Mouse (Mus musculus) myocyte (in vitro differentiated cells): ENCODE results near the gene Tmem95. TPM values are rescaled to one million over a fixed set of nuclear protein-coding genes. Genes with fewer than 3 reads are reported as not detected.

Source experiments
- H3K27me3 ChIP-seq: one replicate; pipeline ENCODE4 v1.6.1; 2011; ENCODE audit not compliant: control insufficient read depth, insufficient read depth, insufficient read length
- H3K36me3 ChIP-seq: one replicate; pipeline ENCODE4 v1.6.1; 2011; ENCODE audit not compliant: control insufficient read depth, insufficient read depth
- H3K4me2 ChIP-seq: one replicate; pipeline ENCODE4 v1.6.1; 2011; ENCODE audit warnings: low read depth, control low read depth
- H3K4me3 ChIP-seq: one replicate; pipeline ENCODE4 v1.5.1; 2011; ENCODE audit warnings: mild to moderate bottlenecking, control low read depth, moderate library complexity
- H3K79me2 ChIP-seq: one replicate; pipeline ENCODE4 v1.6.1; 2011; ENCODE audit not compliant: control insufficient read depth, insufficient read depth
- H3ac ChIP-seq: one replicate; pipeline ENCODE4 v1.6.1; 2011; ENCODE audit not compliant: control insufficient read depth, insufficient read length
- CEBPB ChIP-seq: IDR thresholded peaks from 2 replicates; pipeline ENCODE4 v1.6.1; 2011; ENCODE audit warnings: mild to moderate bottlenecking, moderate library complexity; ENCODE audit not compliant: poor library complexity, insufficient read depth, severe bottlenecking
- E2F4 ChIP-seq: IDR thresholded peaks from one replicate; pipeline ENCODE4 v1.6.1; 2011; ENCODE audit warnings: mild to moderate bottlenecking, control low read depth, moderate library complexity; ENCODE audit not compliant: insufficient read depth
- MAX ChIP-seq: IDR thresholded peaks from one replicate; pipeline ENCODE4 v1.6.1; 2011; ENCODE audit warnings: low read depth, mild to moderate bottlenecking, control low read depth
- MYOD1 ChIP-seq, 3 experiments: IDR thresholded peaks; one replicate each; pipeline ENCODE4 v1.6.1; 2011; ENCODE audit warnings: control low read depth in 2 of 3, low read depth in 2 of 3, mild to moderate bottlenecking in 2 of 3, moderate library complexity in 1 of 3; ENCODE audit not compliant: insufficient read length in 2 of 3, control insufficient read depth in 1 of 3
- MYOG ChIP-seq, 3 experiments: IDR thresholded peaks; one replicate each; pipeline ENCODE4 v1.6.1; 2011; ENCODE audit warnings: control low read depth in 2 of 3, low read depth in 2 of 3, mild to moderate bottlenecking in 2 of 3; ENCODE audit not compliant: insufficient read length in 2 of 3, control insufficient read depth in 1 of 3, insufficient read depth in 1 of 3
- POLR2A ChIP-seq: IDR thresholded peaks from one replicate; pipeline ENCODE4 v1.6.1; 2011; ENCODE audit warnings: low read depth, mild to moderate bottlenecking, control low read depth, moderate library complexity; ENCODE audit not compliant: insufficient read length
- POLR2AphosphoS2 ChIP-seq: IDR thresholded peaks from one replicate; pipeline ENCODE4 v1.6.1; 2011; ENCODE audit warnings: low read depth, control low read depth; ENCODE audit not compliant: insufficient read length
- REST ChIP-seq: IDR thresholded peaks from one replicate; pipeline ENCODE4 v1.6.1; 2011; ENCODE audit warnings: mild to moderate bottlenecking, control low read depth, moderate library complexity; ENCODE audit not compliant: insufficient read depth, insufficient read length
- SRF ChIP-seq: IDR thresholded peaks from one replicate; pipeline ENCODE4 v1.6.1; 2011; ENCODE audit warnings: low read depth; ENCODE audit not compliant: control insufficient read depth, insufficient read length
- TCF12 ChIP-seq: IDR thresholded peaks from one replicate; pipeline ENCODE4 v1.6.1; 2011; ENCODE audit warnings: mild to moderate bottlenecking, control low read depth; ENCODE audit not compliant: poor library complexity, insufficient read depth, severe bottlenecking
- TCF3 ChIP-seq: IDR thresholded peaks from one replicate; pipeline ENCODE4 v1.6.1; 2011; ENCODE audit warnings: low read depth, control low read depth; ENCODE audit not compliant: insufficient read length
- USF1 ChIP-seq: IDR thresholded peaks from one replicate; pipeline ENCODE4 v1.6.1; 2011; ENCODE audit warnings: low read depth, mild to moderate bottlenecking, control low read depth, moderate library complexity
- polyA plus RNA-seq: library from polyadenylated mRNA; unstranded; fragments of >200 nt; fragmentation: generic; extraction: Trizol; gene quantifications from one replicate; pipeline ENCODE4 v1.2.1, GENCODE M21; 2012; ENCODE audit warnings: missing spikeins

The Tmem95 gene
- polyA plus RNA-seq, 1 experiment, result not detected

- H3K79me2 ChIP-seq, result peaks cover under 1% of the 10 kb centered on the region
- TF ChIP-seq E2F4 (no peak), POLR2A (no peak), MAX (no peak), TCF12 (no peak), TCF3 (no peak), SRF (no peak), POLR2AphosphoS2 (no peak), MYOG (IDR thresholded peaks at IDR 0.05; ENCODE audit: control insufficient read depth in 1 of 3, insufficient read depth in 1 of 3, insufficient read length in 2 of 3, low read depth in 2 of 3) (no peak)
These were observed 31.4 kb upstream of the Tmem95 start for GRCm38 (mm10) chr11:69909174-69909573.

GRCm38 (mm10) chr11:69908645-69909044, 30.8 kb upstream of the Tmem95 start:
- Histone ChIP-seq H3ac (no peak overlapping the region), H3K79me2 (no peaks in the 10 kb centered on the region), H3K4me3 (no peak overlapping the region), H3K36me3 (peaks cover 58% of the 10 kb centered on the region), H3K27me3 (no peaks in the 10 kb centered on the region), H3K4me2 (no peak overlapping the region)
- TF ChIP-seq TCF12 (no peak), POLR2AphosphoS2 (no peak), MAX (no peak), E2F4 (no peak), USF1 (no peak), TCF3 (no peak), CEBPB (no peak), MYOG (IDR thresholded peaks at IDR 0.05; ENCODE audit: control insufficient read depth in 1 of 3, insufficient read depth in 1 of 3, insufficient read length in 2 of 3, low read depth in 2 of 3) (no peak), REST (no peak), SRF (no peak)

More at GRCm38 (mm10) chr11:69909174-69909573, 31.4 kb upstream of the Tmem95 start:
- H3ac ChIP-seq, result no peak overlapping the region
- peaks cover 58% of the 10 kb centered on the region for H3K36me3 ChIP-seq
- H3K4me3 ChIP-seq, result no peak overlapping the region
- H3K27me3 ChIP-seq, result no peaks in the 10 kb centered on the region
- no peak overlapping the region for H3K4me2 ChIP-seq

- Histone ChIP-seq H3K27me3 (no peaks in the 10 kb centered on the region), H3K4me2 (no peak overlapping the region), H3K4me3 (no peak overlapping the region), H3ac (no peak overlapping the region), H3K79me2 (no peaks in the 10 kb centered on the region), H3K36me3 (peaks cover 36% of the 10 kb centered on the region)
- TF ChIP-seq CEBPB (no peak), USF1 (no peak), SRF (no peak)
These were observed 26.5 kb upstream of the Tmem95 start for GRCm38 (mm10) chr11:69904311-69904710.

- no peak overlapping the region for H3ac ChIP-seq
- TF ChIP-seq POLR2AphosphoS2 (no peak), MAX (no peak), E2F4 (no peak), MYOG (IDR thresholded peaks at IDR 0.05; ENCODE audit: control insufficient read depth in 1 of 3, insufficient read depth in 1 of 3, insufficient read length in 2 of 3, low read depth in 2 of 3) (no peak), USF1 (no peak), SRF (no peak), POLR2A (no peak), MYOD1 (IDR thresholded peaks at IDR 0.05; ENCODE audit: control insufficient read depth in 1 of 3, insufficient read length in 2 of 3, low read depth in 2 of 3) (no peak)
- H3K79me2 ChIP-seq, result no peaks in the 10 kb centered on the region
- no peaks in the 10 kb centered on the region for H3K27me3 ChIP-seq
- peaks cover 30% of the 10 kb centered on the region for H3K36me3 ChIP-seq
- H3K4me2 ChIP-seq, result peak overlapping the region; percentile 83
- H3K4me3 ChIP-seq, result peak overlapping the region; percentile 85
These were observed 25.2 kb upstream of the Tmem95 start for GRCm38 (mm10) chr11:69902972-69903371.

- Histone ChIP-seq H3K4me2 (peak overlapping the region; percentile 83), H3K79me2 (no peaks in the 10 kb centered on the region), H3K4me3 (peak overlapping the region; percentile 85), H3K27me3 (no peaks in the 10 kb centered on the region), H3K36me3 (peaks cover 20% of the 10 kb centered on the region), H3ac (peak overlapping the region; percentile 51)
- no peak for TF ChIP-seq CEBPB
- peak in 1 of 3 experiments; percentile 14 for TF ChIP-seq MYOG (IDR thresholded peaks at IDR 0.05; ENCODE audit: control insufficient read depth in 1 of 3, insufficient read depth in 1 of 3, insufficient read length in 2 of 3, low read depth in 2 of 3)
- no peak for TF ChIP-seq MYOD1 (IDR thresholded peaks at IDR 0.05; ENCODE audit: control insufficient read depth in 1 of 3, insufficient read length in 2 of 3, low read depth in 2 of 3)
These were observed 24.2 kb upstream of the Tmem95 start for GRCm38 (mm10) chr11:69901993-69902392.
